Mouse (Mus musculus) E14TG2a.4 (cell line): Measurements from ENCODE around the gene Rgs8.

Experiments
- H3K27me3 ChIP-seq: 2 replicates; pipeline ENCODE4 v1.6.1; 2014; ENCODE audit warnings: low read length, control low read depth; ENCODE audit not compliant: insufficient read depth
- H3K36me3 ChIP-seq: 2 replicates; pipeline ENCODE4 v1.6.1; 2014; ENCODE audit warnings: low read length, control low read depth; ENCODE audit not compliant: insufficient read depth
- H3K4me1 ChIP-seq: replicated peaks from 2 replicates; pipeline ENCODE4 v1.6.1; 2014; ENCODE audit warnings: low read depth, low read length, control low read depth
- H3K4me3 ChIP-seq: replicated peaks from 2 replicates; pipeline ENCODE4 v1.5.1; 2014; ENCODE audit warnings: mild to moderate bottlenecking, low read length
- H3K9me3 ChIP-seq: 2 replicates; pipeline ENCODE4 v1.6.1; 2014; ENCODE audit warnings: low read length, control low read depth
- CTCF ChIP-seq: conservative IDR thresholded peaks from 2 replicates; pipeline ENCODE4 v1.5.1; 2014; ENCODE audit warnings: low read length
- NANOG ChIP-seq: IDR thresholded peaks from 2 replicates; pipeline ENCODE4 v1.6.1; 2014; ENCODE audit warnings: borderline replicate concordance, low read length, mixed read lengths
- POU5F1 ChIP-seq: IDR thresholded peaks from 2 replicates; pipeline ENCODE4 v1.6.1; 2014; ENCODE audit warnings: low read length, borderline replicate concordance

The Rgs8 gene

DNA sequence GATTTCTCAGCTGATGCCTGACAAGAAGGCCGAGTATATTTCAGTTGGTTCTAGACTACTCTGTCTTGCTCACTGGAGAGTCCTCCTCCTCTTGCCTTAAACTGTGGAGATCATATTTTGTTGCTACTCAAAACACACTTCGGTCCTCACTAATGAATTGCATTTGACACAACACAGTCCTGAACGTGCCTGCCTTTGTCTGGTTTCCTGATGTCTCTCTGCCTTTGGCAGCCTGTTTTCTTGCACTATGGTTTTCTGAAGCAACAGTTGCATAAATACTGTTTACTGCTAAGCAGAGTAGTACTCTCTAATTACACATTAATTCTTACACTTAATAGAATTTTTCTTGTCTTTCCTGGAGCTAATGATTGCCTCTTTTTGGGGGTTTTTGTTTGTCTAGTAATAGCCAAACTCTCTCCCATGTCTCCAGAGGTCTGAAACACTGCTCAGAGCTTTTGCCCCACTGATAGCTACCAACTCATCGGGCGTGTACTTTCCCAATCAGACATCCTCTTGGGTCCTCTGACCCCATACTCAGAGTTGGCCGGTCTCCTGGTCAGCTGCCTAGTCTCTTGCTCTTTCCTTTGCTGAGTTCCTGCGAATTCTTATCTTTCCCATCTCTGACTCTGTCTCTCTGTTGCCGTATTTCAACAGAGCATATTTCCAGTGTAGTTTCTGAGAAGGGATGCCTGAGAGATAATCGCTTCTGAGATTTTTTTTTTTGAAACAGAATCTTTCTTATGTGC, 68.9 kb downstream of the Rgs8 start:
- peaks cover 12% of the 10 kb centered on the region; the same call in 1 of the 2 replicates for H3K27me3 ChIP-seq
- H3K4me1 ChIP-seq = peaks cover 8% of the 10 kb centered on the region; the same call in 1 of the 2 replicates
- no peaks in the 10 kb centered on the region for H3K36me3 ChIP-seq
- H3K4me3 ChIP-seq = no peak overlapping the region
- TF ChIP-seq POU5F1 (no peak), CTCF (no peak), NANOG (no peak)
- H3K9me3 ChIP-seq = no peaks in the 10 kb centered on the region

DNA sequence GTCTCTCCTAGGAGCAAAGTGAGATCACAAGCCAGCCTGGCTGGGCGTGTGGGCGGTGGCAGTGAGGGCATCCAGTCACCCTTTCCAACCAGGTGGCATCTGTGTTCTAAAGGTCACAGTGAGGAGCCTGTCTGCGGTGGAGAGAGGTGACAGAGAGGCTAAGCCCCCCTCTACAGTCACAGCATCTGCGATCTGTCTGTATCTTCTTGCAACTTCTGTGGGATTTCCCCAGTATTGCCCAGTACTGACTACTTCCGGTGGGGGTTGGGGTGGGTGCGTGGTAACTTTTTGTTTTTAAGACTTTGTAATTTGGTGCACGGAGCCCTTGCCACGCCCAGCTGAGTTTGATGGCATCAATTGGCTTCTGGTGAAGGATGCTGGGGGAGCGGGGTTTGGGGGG, 70.6 kb downstream of the Rgs8 start:
- Histone ChIP-seq H3K27me3 (peaks cover 12% of the 10 kb centered on the region; the same call in 1 of the 2 replicates), H3K4me3 (peak overlapping the region; percentile 35), H3K4me1 (peaks cover 8% of the 10 kb centered on the region; the same call in 1 of the 2 replicates), H3K9me3 (no peaks in the 10 kb centered on the region), H3K36me3 (no peaks in the 10 kb centered on the region)
- TF ChIP-seq CTCF = no peak
- TF ChIP-seq POU5F1 = no peak

DNA sequence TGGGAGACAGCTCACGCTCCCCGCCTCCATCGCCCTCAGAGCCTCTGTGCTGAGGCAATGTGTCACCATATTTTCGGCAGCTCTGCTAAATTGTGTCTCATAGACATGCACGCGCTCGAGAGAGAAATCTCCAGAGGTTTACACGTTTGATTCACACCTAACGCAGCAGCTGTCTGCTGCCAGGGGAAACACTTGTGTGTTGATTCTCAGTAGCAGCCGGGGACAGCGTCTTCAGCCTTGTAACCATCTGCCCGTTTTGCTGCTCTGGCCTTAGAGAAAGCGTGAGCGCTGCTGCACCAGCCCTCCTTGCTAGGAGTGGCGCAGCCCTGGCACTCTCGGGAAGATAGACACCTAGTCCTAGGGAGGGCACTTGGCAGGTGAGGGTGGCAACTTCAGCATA, 73.8 kb downstream of the Rgs8 start:
- no peaks in the 10 kb centered on the region for H3K9me3 ChIP-seq
- H3K4me1 ChIP-seq = peaks cover 16% of the 10 kb centered on the region
- peaks cover 12% of the 10 kb centered on the region; the same call in 1 of the 2 replicates for H3K27me3 ChIP-seq
- TF ChIP-seq CTCF = no peak
- no peak for TF ChIP-seq POU5F1
- TF ChIP-seq NANOG = no peak
- H3K4me3 ChIP-seq = no peak overlapping the region
- no peaks in the 10 kb centered on the region for H3K36me3 ChIP-seq

DNA sequence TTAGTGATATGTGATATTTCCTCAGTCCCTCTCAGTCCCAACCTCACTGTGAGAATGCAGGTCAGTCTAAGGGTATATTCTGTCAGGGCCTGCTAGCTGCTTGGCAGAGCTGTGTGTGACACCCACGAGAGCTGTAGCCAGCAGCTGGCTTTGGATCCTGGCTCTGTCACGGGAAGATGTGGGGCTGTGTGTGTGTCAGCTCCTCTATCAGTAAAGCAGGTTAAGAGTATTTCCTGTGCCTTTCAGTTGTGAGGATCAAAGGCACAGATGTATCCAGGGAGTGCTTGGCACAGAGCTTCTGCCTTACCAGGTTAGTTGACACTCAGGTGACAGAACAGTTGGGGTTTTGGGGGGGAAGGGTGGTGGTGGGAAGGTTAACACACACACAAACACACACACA, 77.0 kb downstream of the Rgs8 start:
- no peak overlapping the region for H3K4me3 ChIP-seq
- H3K27me3 ChIP-seq = peaks cover 33% of the 10 kb centered on the region
- TF ChIP-seq CTCF (no peak), NANOG (no peak), POU5F1 (no peak)
- no peaks in the 10 kb centered on the region for H3K36me3 ChIP-seq
- H3K9me3 ChIP-seq = no peaks in the 10 kb centered on the region
- peaks cover 20% of the 10 kb centered on the region for H3K4me1 ChIP-seq

DNA sequence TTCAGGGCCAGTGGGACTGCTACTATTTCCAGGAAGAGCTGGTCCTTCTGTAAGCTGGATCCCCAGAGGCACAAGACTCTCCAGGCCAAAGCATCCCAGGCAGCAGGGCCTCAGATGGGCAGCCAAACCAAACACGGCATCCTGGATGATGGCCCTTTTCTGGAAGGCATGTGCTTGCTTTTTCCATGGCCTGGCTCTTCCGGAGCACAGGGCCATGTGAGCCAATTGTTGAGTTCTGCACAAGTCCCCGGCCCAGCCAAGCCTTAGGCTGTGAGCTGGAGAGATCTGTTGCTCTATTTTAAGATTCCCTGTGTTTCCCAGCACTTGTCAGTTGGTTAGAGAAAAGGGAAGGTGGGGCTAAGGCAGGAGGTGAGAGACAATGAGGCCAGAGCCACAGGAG, 77.8 kb downstream of the Rgs8 start:
- Histone ChIP-seq H3K9me3 (no peaks in the 10 kb centered on the region), H3K4me1 (peaks cover 20% of the 10 kb centered on the region), H3K27me3 (peaks cover 36% of the 10 kb centered on the region), H3K36me3 (no peaks in the 10 kb centered on the region), H3K4me3 (no peak overlapping the region)
- TF ChIP-seq CTCF (no peak), NANOG (no peak), POU5F1 (no peak)

DNA sequence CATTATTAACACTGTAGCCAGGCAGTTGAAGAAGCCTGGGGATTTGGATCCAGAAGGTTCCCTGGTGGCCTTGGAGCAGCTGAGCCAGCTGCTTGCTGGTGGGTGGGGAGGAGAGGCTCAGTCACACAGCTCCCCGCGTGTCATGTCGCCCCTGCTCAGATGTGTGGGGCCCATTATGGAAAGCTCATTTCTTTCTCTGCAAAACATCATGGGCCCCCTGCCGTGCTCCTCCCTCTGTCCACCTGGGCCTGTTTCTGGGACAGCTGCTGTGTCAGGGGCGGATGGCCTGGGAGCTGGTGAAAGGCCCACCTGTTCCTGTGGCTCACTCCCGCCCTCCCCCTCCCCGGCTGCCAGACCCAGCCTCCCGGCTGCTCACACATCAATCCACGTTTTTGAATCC, 80.4 kb downstream of the Rgs8 start:
- Histone ChIP-seq H3K27me3 (peaks cover 54% of the 10 kb centered on the region), H3K36me3 (no peaks in the 10 kb centered on the region), H3K4me1 (peaks cover 32% of the 10 kb centered on the region), H3K4me3 (no peak overlapping the region; the same call in 1 of the 2 replicates), H3K9me3 (no peaks in the 10 kb centered on the region)
- no peak for TF ChIP-seq NANOG
- no peak for TF ChIP-seq POU5F1
- TF ChIP-seq CTCF = no peak

DNA sequence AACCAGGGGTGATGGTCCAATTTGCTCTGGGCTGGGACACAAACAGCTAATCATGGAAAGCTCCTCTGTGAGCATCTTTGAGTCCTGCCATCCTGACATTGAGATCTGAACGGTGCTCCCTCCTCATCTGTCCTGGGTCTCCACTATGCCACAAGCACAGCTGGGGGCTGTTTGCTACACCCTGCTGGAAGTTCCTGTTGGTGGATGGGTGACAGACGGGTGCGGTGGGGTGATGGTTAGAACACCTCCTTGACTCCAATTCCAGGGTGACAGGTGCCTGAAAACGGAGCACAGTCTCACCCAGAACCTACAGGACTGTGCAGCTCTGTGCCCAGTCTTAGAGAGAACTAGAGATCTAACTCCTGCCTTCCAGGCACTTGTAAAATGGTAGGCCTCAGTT, 82.0 kb downstream of the Rgs8 start:
- Histone ChIP-seq H3K36me3 (no peaks in the 10 kb centered on the region), H3K27me3 (peaks cover 71% of the 10 kb centered on the region), H3K4me1 (peaks cover 38% of the 10 kb centered on the region), H3K4me3 (no peak overlapping the region), H3K9me3 (no peaks in the 10 kb centered on the region)
- no peak for TF ChIP-seq POU5F1
- no peak for TF ChIP-seq CTCF
- no peak for TF ChIP-seq NANOG

DNA sequence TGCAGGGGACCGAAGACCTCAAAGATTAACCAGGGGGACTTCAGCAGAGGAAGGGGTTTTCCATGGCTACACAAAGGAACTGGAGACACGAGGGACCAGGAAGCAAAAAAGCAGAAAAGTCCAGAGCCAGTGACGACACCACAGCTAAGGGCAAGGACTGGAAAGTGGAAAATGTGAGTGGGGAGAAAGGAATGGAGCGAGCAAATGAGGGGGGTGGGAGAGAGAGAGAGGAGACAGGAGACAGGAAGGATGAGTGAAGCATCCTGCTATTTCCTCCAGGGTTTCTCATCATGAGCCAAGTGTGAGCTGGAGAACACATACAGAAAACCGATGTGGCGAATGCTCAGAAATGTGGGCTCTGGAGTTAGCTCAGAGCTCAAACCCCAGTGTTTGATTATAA, 83.3 kb downstream of the Rgs8 start:
- no peaks in the 10 kb centered on the region for H3K36me3 ChIP-seq
- no peak overlapping the region for H3K4me3 ChIP-seq
- H3K4me1 ChIP-seq = peaks cover 40% of the 10 kb centered on the region
- TF ChIP-seq POU5F1 (no peak), CTCF (no peak), NANOG (no peak)
- no peaks in the 10 kb centered on the region for H3K9me3 ChIP-seq
- peaks cover 83% of the 10 kb centered on the region for H3K27me3 ChIP-seq
